Mouse (Mus musculus): Measurements from ENCODE around the gene Cops7a.

The Cops7a gene
- long read RNA-seq, experiment 1, transcript Cops7a-202 (8 exons, 1,328 nt) = major isoform, 20 of 146 reads
- long read RNA-seq, experiment 1, partial matches to known transcripts = 21 of 146 reads
- long read RNA-seq, experiment 1, other reads (novel, unspliced or antisense) = 103 of 146 reads
- long read RNA-seq, experiment 2, transcript Cops7a-202 (8 exons, 1,328 nt) = major isoform, 10 of 122 reads
- long read RNA-seq, experiment 2, partial matches to known transcripts = 14 of 122 reads
- long read RNA-seq, experiment 2, other reads (novel, unspliced or antisense) = 95 of 122 reads

DNA sequence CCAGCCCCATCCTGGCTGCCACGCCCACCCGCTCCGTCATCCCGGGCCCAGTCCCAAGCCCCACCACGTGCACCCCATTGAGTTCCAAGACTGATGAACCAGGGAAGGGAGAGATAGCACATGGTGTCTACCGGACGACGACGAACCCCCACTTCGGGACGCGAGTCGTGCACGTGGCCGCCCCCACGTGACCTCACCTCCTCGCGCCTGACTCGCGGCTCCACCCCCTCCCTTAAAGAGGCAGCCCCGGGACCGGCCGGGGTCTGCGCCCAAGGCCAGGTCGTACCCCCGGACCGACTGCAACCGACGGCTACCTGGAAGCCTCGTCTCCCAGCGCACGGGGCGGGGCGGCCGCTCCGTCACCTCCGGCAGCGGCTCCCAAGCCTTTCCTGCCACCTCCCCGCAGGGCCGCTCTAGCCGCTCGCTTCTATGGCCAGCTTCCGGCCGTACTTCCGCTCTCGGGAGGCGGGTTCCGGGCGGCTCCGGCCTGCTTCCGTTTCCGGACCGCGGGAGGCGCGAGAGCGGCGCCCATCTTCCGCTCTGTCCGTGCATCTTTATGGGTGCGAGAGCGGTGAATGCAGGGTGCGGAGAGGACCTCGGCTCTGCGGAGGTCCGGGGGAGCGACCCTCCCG is at the start of gene Cops7a:
TSS of gene Cops7a (minus strand) at position 451 of the 632 bp plus-strand sequence.
- intact Hi-C loops (cut with DNase I) = loop anchor here (10.0 kb wide), 1 partner anchor 110 kb away; the partner anchor contains the start of gene P3h3

DNA sequence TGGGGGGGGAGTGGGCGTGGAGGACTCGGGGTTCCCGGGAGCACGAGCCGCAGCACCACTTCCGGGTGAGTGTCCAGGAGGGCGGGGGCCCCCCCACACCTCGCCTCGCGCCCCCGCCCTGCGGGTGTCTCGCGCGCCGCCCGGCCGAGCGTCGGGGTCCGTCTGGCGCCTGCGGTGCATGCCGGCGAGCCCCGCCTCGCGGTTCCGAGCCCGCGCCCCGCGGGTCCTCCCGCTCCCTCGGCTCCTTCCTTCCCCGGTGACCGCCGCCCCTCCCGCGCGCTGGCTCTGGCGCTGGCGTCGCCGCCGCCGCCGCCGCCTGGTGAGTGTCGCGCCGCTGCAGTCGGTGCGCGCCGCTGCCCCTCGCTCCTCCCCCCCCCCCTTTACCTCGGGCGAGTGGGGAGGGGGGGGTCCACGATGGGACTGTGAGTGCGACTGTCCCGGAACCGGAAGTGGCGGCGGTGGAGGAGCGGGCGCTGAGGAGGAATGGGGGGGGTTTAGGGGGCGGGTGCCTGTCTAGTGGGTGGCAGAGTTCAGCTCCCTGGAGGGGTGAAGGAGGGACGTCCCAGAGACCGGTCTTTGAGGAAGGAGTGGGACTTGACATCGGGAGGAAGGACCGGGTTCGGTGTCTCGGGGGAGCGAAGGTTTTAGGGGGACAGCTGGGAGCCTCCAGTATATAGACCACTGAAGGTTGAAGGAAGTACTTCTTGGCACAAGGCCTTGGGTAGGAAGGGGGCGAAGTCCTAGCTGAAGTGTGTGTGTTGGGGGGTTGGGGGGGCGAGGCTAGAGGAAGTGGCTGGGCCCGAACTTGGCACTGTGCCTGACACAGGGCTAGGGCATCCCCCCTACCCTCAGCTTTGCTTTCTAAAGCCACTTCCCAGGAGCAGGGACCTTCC is 44.1 kb upstream of the Cops7a start:
- intact Hi-C loops (cut with DNase I) = loop anchor here (2.0 kb wide), 1 partner anchor 29 kb away; the partner anchor contains the start of gene Ing4

DNA sequence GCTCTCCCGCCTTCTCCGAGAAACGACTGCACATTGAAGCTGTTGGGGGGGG is 43.6 kb upstream of the Cops7a start, which contains the start of gene Zfp384:
TSS of gene Zfp384 (plus strand) at position 17 of the 52 bp plus-strand sequence.
- intact Hi-C loops (cut with DNase I) = loop anchor here (2.0 kb wide), 1 partner anchor 30 kb away; the partner anchor contains the start of gene Ing4

DNA sequence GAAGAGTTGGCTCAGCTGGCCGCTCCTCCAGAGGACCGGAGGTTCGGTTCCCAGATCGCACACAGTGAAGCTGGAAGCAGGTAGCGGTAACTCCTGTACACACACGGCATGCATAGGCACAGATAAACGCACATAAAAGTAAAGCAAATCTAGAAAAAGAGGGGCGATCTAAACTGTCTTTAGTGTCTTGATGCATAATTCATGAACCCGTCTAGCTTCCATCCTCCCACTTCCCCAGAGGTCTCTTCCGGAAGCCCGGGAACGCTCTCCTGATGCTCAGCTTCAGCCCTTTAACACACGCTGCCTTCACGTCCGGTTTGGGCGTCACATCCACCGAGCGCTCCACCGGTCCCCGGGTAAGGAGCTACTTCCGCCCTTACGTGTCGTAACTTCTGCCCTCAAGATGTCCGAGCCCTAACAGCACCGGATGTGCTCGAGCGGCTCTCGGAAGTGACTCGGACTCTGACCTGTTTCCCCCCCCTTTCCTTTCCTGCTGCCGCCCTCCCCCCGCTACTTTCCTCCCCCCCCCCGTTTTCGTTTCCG is 43.3 kb upstream of the Cops7a start:
- intact Hi-C loops (cut with DNase I) = loop anchor here (2.0 kb wide), 1 partner anchor 30 kb away; the partner anchor contains the start of gene Ing4

DNA sequence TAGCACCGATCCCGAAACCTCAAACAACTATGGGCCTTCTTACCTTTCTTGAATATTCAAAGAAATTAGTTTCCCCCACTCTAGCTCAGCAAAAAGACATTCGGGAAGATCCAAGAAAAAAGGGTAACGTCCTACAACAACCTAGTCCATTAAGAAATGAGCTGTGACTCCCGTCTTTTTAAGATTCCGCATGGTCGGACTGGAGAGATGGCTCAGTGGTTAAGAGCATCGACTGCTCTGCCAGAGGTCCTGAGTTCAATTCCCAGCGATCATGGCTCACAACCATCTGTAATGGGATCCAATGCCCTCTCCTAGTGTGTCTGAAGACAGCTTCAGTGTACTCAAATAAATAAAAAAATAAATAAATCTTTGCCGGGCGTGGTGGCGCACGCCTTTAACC is 42.7 kb upstream of the Cops7a start:
- intact Hi-C loops (cut with DNase I) = loop anchor here (2.0 kb wide), 1 partner anchor 31 kb away; the partner anchor contains the start of gene Ing4

DNA sequence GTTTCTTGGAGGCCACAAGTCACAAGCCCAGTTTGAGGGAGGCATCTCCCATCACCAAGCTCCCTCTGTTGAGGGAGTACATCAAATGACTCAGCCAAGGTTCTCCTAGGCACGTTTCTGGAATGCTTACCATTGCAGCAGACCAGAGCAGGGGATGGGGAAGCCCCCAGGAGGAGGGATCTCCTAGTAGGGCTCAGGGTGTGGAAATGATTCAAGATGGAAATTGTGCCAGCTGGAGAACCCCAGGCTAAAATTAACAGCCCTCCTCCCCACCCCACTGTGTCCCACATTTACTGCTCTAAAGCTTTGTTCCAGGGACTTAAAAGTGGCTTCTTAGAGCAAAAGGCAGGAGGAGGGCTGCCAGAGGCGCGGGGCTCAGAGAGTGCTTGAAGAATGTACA is 39.7 kb upstream of the Cops7a start:
- intact Hi-C loops (cut with DNase I) = no loop called here

DNA sequence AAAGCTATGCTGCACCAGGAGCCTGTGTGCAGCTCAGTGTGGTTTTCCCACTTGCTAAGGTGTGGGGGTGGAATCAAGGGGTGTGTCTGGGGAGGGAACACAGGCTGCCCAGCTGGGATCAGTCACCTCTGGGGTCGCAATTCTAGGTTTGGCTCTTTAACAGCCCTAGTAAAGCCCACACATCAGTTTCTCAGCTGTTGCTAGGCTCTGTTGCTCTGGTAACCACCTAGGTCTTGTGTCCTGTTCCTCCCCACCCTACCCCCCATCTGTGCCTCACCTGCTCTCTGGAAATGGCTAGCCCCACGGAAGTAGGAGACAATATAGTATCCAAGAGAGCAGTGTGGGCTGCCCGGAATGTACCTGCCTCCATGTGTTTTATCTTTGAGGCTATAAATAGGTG is 38.4 kb upstream of the Cops7a start:
- intact Hi-C loops (cut with DNase I) = no loop called here

DNA sequence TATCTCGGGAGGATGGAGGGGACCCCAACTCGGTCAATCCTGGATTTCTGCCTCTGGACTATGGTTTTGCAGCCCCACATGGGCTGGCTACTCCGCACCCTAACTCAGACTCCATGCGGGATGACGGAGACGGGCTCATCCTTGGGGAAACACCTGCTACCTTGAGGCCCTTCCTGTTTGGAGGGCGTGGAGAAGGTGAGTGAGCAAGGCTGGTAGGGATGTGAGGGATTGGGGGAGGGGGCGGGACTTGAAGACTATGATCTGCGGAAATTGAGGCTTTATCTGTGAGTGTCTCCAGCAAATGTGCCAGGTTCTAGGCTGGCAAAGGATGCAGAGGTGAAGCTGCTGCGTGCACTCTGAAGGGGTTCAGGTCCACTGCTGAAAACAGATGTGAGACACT is 34.2 kb upstream of the Cops7a start:
- intact Hi-C loops (cut with DNase I) = no loop called here

DNA sequence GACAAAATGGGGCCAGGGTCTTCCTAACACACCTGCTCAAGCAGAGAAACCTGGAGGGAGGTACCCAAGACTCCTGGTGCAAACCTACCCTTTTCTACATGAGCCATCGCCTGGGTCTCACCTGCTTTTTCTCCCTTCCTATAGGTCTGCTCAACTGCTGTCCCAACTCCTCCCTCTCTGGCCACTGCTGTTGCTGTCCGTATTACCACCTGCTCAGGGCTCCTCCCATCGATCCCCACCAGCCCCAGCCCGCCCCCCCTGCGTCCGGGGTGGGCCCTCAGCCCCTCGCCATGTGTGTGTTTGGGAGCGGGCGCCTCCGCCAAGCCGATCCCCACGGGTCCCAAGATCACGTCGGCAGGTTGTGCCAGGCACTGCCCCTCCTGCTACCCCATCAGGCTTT is 33.8 kb upstream of the Cops7a start:
- intact Hi-C loops (cut with DNase I) = no loop called here

DNA sequence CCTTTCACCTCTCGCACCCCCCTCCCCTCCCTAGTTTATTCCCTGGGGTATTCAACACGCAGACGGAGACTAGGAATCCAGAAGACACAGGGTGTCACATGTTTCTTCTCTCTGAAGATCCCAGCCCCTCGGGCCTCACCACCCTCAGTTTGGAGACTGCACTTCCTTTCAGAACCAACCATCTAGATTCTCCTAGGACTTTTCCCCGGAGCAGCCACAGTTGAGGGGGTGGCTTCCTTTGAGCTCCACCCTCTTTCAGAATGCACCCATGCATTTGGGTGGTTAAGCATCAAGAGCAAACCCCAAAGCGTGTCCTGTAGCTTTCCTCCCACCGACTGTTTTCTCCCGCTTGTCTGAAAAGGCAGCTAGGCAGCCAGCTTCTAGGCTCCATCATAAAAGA is 32.7 kb upstream of the Cops7a start:
- intact Hi-C loops (cut with DNase I) = no loop called here

DNA sequence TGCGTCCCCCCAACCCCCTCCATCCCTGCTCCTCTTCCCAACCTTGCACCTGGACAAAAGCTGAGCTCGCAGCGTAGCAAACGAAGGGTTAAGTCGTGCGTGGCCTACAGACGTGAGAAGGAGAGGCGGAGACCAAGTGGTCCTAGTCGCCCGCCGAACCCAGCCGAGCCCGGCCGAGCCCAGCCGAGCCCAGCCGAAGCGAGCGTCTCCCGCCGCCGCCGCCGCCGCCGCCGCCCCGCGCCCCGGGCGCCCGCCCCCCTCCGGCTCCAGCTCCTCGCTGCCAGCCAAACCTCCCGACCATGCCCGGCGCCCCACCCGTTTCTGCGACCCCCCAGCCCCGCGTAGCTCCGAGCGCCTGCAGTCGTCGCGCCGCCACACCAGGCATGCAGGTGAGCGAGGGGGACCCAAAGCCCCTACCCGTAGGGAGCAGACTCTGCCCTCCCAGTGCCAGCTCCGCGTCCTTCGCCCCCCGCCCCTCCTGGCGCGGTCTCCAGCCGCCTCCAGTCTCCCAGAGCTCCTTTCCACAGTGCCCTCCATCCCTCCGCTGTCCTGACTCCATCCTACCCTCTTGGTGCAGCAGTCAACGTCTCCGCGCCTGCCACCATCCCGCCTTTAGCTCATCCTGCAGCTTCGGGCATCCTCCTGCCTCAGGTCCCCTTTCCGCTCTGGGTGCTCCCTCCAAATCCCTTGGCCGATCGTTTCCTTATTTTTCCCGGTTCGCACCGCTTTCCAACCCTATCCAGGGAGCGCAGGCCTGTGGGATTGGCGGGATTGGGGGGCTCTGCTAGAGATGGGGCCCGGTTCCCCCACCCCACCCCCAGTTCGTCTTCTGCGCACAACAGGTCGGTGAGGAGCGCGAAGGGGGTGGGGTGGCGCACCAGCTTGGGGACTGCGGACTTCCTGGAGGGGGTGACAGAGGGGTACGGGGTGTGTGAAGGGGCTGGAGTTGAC is 31.5 kb upstream of the Cops7a start, which contains the start of gene Pianp:
TSS of gene Pianp (plus strand) at position 144 of the 951 bp plus-strand sequence.
- intact Hi-C loops (cut with DNase I) = no loop called here

DNA sequence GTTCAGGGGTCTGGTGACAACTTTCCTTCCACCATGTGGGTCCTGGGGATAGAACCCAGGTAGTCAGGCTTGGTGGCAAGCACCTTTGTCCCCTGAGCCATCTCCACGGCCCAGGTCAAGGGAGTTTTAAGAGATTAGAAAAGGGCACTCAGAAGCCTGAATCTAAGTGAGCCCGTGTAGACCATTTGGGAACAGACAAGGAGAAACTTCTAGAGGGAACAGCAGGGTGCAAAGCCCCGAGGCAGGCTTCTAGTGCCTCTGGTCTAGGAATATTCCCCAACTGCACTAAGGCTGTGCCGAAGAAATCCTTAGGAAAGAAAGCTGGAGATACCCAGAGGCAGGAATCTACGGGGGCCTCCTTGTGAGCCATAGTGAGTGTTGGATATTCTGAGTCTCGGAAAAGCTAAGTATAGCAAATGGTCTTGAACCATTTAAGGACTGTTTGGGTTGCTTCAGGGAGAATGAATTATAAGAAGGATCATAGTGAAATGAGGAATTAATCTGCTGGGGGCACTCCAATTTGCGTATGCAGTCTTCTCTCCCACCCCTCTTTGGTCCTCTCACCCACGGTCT is 30.6 kb upstream of the Cops7a start:
- intact Hi-C loops (cut with DNase I) = no loop called here

DNA sequence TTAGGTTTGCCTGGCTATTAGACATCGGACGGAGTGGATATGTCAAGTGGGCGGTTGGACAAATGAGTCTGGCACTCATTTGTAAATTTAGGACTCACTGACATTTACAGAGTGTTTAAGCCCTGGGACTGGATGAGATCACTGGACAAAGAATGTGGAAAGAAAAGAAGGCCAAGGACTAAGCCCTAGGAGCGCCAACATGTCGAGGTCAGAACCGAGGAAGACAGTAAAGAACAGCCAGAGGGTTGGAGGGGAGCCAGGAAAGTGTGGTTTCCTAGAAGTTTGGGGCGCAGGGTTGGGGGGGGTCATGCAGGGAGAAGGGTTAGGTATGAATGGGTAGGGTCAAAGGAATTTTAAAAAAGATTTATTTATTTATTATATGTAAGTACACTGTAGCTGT is 29.9 kb upstream of the Cops7a start:
- intact Hi-C loops (cut with DNase I) = no loop called here

DNA sequence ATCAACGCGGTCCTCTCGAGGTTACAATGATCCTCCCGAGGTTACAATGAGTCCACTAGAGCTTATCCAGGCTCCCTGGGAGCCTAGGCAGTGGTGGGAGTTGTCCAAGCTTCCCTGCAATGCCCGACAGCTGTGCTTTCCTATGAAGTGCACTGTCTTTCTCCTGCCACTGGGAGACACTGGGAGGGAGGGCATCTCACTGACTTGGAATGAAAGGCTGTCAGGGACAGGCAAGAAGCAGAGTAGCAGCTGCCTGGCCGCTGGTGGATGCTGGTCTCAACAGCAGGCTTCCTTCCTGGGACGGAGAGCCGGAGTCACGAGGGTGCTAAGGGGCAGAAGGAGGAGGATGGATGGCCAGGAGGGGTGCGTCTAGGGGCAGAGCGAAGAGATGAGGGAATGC is 28.5 kb upstream of the Cops7a start:
- intact Hi-C loops (cut with DNase I) = no loop called here

DNA sequence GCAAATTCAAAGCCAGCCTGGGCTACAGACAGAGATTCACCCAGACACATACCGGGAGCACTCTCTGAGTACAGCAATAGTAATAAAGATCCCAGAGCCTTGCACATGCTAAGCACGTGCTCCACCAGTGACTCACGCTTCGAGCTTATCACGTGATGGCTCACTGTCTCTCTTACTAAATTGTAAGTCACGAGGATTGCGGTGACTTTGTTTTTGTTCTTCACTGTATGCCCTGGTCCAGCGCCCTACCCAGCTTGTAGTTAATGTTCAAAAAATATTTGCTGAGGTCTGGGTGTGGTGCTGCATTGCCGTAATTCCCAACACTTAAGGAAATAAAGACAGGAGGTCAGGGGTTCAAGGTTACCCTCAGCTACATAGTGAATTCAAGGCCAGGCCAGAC is 28.0 kb upstream of the Cops7a start:
- intact Hi-C loops (cut with DNase I) = no loop called here

DNA sequence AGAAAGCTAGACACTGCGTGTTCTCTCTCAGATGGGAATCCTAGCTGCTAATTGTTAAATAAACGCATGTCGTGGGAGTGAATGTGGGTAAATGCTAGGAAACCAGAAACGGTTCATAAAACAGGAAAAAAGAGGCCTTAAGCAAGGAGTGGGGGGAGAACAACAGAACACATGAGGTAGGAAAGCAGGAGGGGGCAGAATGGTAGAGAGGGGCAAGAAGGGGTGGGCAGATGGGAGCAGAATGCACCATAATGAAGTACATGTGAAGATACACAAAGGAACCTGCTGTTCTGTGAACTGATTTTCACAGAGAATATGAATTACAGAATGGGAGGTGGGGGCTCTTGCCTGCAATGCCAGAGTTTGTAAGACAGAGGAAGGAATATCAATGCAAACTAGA is 26.9 kb upstream of the Cops7a start:
- intact Hi-C loops (cut with DNase I) = no loop called here

DNA sequence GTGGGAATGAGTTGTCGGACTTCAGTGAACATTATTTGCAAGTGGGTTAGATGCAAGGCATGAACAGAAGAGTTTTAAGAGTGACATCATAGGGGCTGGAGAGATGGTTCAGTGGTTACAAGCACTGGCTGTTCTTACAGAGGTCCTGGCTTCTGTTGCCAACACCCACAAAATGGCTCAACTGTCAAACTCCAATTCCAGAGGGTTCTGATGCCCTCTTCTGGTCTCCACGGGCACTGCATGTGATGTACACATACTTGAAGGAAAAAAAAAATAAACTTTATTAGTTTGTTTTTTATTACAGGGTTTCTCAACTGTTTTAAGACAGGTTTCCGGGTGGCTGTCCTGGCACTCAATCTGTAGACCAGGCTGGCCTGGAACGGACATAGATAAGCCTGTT is 2.4 kb upstream of the Cops7a start:
- intact Hi-C loops (cut with DNase I) = loop anchor here (10.0 kb wide), 1 partner anchor 113 kb away; the partner anchor contains the start of gene P3h3

DNA sequence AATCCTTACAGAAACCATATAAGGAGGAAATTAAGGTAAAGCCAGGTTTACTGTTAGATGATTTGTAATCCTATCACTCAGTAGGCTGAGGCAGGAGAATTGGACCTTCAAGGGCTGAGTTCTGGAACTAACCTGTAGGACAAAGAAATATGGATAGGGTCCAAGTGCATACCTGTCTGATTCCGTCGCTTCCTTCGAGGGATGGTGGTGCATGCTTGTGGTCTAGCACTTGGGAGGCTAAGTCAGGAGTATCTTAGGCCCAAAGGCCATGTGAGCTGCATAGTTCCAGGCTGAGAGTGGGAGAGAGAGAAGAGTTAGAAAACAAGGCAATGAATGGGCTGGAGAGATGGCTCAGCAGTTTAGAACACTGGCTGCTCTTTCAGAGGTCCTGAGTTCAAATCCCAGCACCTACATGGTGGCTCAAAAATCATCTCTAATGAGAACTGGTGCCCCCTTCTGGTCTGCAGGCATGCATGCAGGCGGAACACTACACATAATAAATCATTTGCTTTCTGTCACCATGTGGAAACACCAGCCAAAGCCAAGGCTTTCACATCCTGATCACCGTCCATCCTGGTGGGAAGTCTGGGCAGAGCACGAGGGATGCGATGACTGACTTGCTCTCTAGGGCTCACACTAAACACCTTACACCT is 1.3 kb upstream of the Cops7a start:
- intact Hi-C loops (cut with DNase I) = loop anchor here (10.0 kb wide), 1 partner anchor 112 kb away; the partner anchor contains the start of gene P3h3

DNA sequence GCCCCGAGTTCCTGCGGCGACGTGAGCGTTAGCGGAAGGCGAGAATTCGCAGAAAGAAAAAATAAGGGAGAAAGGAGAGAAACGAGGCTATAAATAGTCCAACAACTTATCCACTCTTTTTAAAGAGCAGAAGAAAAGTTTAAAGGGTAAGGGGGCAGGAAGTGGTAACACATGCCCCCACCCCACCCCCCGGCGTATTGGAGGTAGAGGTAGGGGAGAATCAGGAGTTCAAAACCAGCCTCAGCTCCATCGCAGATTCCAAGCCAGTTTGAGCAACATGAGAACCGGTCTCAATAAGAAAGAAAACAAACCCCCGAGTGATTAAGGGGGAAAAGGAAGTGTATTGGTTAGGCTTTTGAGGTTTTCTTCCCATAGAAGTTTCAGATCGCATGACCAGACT is 409 bp upstream of the Cops7a start:
- intact Hi-C loops (cut with DNase I) = loop anchor here (10.0 kb wide), 1 partner anchor 111 kb away; the partner anchor contains the start of gene P3h3

DNA sequence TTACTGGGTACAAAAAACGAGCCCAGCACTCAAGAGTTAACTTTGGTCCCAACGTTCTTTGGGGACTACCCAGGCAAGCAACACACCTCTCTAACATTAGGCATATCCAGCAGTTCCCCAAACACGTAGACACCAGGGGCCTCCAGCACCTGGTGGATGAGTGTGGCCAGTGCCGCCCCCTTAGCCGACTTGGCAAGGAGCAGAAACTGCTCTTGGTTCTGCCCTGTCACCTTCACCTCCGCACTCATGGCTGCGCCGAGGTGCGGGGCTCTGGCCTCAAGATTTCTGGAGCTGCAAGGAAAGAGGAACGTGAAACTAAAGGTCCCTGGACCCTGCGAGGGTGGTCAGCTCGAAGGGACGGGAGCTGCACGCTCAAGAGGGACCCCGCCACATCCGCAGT is 700 bp downstream of the Cops7a start:
- intact Hi-C loops (cut with DNase I) = loop anchor here (10.0 kb wide), 1 partner anchor 110 kb away; the partner anchor contains the start of gene P3h3
